Mouse (Mus musculus) liver, embryonic 15.5 days (tissue): ENCODE results near the gene Ap3m1. TPM values are rescaled to one million over a fixed set of nuclear protein-coding genes. Genes with fewer than 3 reads are reported as not detected.

Experiments used
- polyA plus RNA-seq: library from polyadenylated mRNA; unstranded; fragments of >200 nt; fragmentation: Nextera tagmentation; extraction: Ambion mirVana; gene quantifications from 2 replicates; pipeline ENCODE4 v1.2.1, GENCODE M21; 2015

The Ap3m1 gene
- polyA plus RNA-seq, 1 experiment from 2014 or later = 30.2 TPM

Other genes with a start within 250 kb of the Ap3m1 start
- 0.54 and 0.76 TPM in 2 replicates for gene Plau, start 215.8 kb downstream of the Ap3m1 start, polyA plus RNA-seq
- gene Vcl, start 123.1 kb downstream of the Ap3m1 start, polyA plus RNA-seq = 17.0 and 18.0 TPM in 2 replicates
- 197 and 203 TPM in 2 replicates for gene Adk, start 66 bp upstream of the Ap3m1 start, polyA plus RNA-seq